Mouse (Mus musculus): Measurements from ENCODE around the gene Fstl4.

- TF ChIP-seq CTCF (IDR thresholded peaks at IDR 0.05; ENCODE audit: borderline replicate concordance, control insufficient read depth, extremely low read depth, insufficient read depth, low read length, poor library complexity) (no peak), POLR2A (IDR thresholded peaks at IDR 0.05; ENCODE audit: control insufficient read depth, extremely low read depth, insufficient read depth, low read length, poor library complexity) (no peak)
Measured at GRCm38 (mm10) chr11:53144506-53144905, 380.1 kb downstream of the Fstl4 start.

Data from thymus, adult 2 months (tissue).